Mouse (Mus musculus) cortical plate, adult 2 months (tissue): ENCODE data around the gene Pknox2.

ENCODE experiments used
- CTCF ChIP-seq: fragments of 200-500 bp; IDR thresholded peaks from 2 replicates; pipeline ENCODE4 v1.5.1; 2011; ENCODE audit warnings: mild to moderate bottlenecking, control low read depth, low read length; ENCODE audit not compliant: insufficient read depth; ENCODE audit errors: extremely low read depth
- POLR2A ChIP-seq: fragments of 200-500 bp; IDR thresholded peaks from 2 replicates; pipeline ENCODE4 v1.6.1; 2011; ENCODE audit warnings: mild to moderate bottlenecking, low read length, control low read depth; ENCODE audit not compliant: insufficient read depth; ENCODE audit errors: extremely low read depth

GRCm38 (mm10) chr9:36932950-36933812 lies 214.0 kb downstream of the Pknox2 start:
- TF ChIP-seq CTCF, result peak; percentile 60; the same call in 1 of the 2 replicates
- no peak for TF ChIP-seq POLR2A
